Mouse (Mus musculus) G1E (cell line): ENCODE measurements at regions not wholly inside any gene's neighbourhood (a gene's known extent, or its start where the extent isn't known, plus 50 kb on each side); places are given as distances from the start of the nearest gene placed in this dataset.

Experiments used
- CTCF ChIP-seq: IDR thresholded peaks from 2 replicates; pipeline ENCODE4 v1.5.1; 2012; ENCODE audit warnings: low read depth, low read length, inconsistent platforms, mixed read lengths
- GATA1 ChIP-seq: IDR thresholded peaks from 2 replicates; pipeline ENCODE4 v1.6.1; 2012; ENCODE audit warnings: borderline replicate concordance, low read length, inconsistent platforms, mixed read lengths
- GATA2 ChIP-seq: IDR thresholded peaks from 2 replicates; pipeline ENCODE4 v1.6.1; 2012; ENCODE audit warnings: low read depth, low read length, inconsistent platforms, borderline replicate concordance
- POLR2AphosphoS5 ChIP-seq: IDR thresholded peaks from 2 replicates; pipeline ENCODE4 v1.6.1; 2012; ENCODE audit warnings: low read depth, low read length, inconsistent platforms; ENCODE audit not compliant: insufficient replicate concordance
- TAL1 ChIP-seq: conservative IDR thresholded peaks from 2 replicates; pipeline ENCODE4 v1.6.1; 2012; ENCODE audit warnings: low read depth, low read length, inconsistent platforms, mixed read lengths

DNA sequence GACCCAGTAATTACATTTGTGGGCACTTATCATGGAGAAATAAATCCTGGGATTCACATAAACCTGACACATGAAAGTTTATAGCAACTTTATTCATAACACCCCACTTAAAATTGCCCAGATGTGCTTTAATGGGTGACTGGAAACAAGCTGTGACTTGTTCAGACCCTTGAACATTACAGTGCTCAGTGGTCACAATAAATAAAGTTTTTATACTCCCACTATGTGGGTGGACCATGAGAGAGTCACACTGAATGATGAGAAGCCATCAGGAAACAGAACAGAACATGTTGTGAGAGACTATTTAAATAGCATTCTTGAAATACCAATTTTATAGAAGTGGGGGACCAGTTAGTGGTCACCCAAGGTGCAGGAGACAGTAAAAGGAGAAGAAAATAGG, 588.1 kb downstream of the Hs3st4 start:
- no peak for TF ChIP-seq GATA1
- TF ChIP-seq CTCF = no peak
- no peak for TF ChIP-seq TAL1
- no peak for TF ChIP-seq GATA2
- no peak for TF ChIP-seq POLR2AphosphoS5
